ENCODE assay signal across 9 mouse cellular contexts in the genomic region with DNA sequence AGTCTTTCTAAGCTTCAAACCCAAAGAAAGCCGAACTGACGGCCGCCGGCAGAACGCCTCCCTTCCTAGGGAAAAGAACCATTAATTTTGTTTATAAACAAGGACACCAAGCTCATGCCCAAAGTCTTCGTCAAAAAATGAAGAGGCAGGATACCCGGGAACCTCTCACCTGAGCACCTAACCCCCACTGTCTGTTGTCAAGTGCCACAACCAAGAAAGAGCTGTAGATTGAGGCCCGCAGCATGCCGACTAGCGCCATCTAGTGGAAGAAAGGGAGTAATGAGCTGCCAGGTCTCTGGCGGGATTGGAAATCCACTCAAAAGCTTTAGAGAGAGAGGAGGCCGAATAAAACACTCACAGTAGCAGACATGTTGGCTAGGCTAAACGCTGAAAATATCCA.
DNase-seq lines count a peak whose midpoint lies in the region; ATAC-seq lines count a peak whose summit lies in the region.
"Had no signal": no experiment of that assay in that cellular context is flagged by ENCODE, and none has a peak within 500 bp of the region (broad histone marks: within the 10 kb centered on the region; RNA-seq: fewer than 3 reads in every experiment).

No protein-coding gene starts in this region.

- H3K4me1 ChIP-seq in heart, embryonic 11.5 days (ENCODE audit: control insufficient read depth, insufficient read depth, low read length) = no peaks in the 10 kb centered on the region

- no peak overlapping the region for H3K9ac ChIP-seq in heart, embryonic 11.5 days (ENCODE audit: low read depth, low read length)
- H3K9ac ChIP-seq: limb, embryonic 13.5 days had no signal

- DNase-seq in heart, adult 18-20 months = peak; percentile 51 to 74
- DNase-seq in CD8-positive naive resting alpha-beta T cell, adult 2 months (ENCODE audit: low read depth in 2 of 2, low spot score in 2 of 2) = peak; percentile 42 to 58
- DNase-seq in c-Kit-positive CD71-negative TER-119-negative erythroid progenitor cells, embryonic 14.5 days (ENCODE audit: low read depth) = peak; percentile 53
- DNase-seq in layer of hippocampus, postnatal 10 days (ENCODE audit: low spot score in 2 of 2) = peak; percentile 42 to 60
- DNase-seq in testis, postnatal 14 days (ENCODE audit: low spot score) = peak; percentile 31

- H3K36me3 ChIP-seq in heart, embryonic 11.5 days (ENCODE audit: control insufficient read depth, insufficient read depth, low read length) = no peaks in the 10 kb centered on the region
- H3K36me3 ChIP-seq: limb, embryonic 13.5 days had no signal

- no peak overlapping the region for H3K4me2 ChIP-seq in heart, embryonic 11.5 days
- H3K4me2 ChIP-seq: limb, embryonic 13.5 days had no signal

- H3K4me3 ChIP-seq in heart, embryonic 11.5 days (ENCODE audit: low read depth, low read length) = no peak overlapping the region
- H3K4me3 ChIP-seq: limb, embryonic 13.5 days had no signal

- no peaks in the 10 kb centered on the region for H3K27me3 ChIP-seq in heart, embryonic 11.5 days (ENCODE audit: control insufficient read depth, insufficient read depth, low read length)
- H3K27me3 ChIP-seq: limb, embryonic 13.5 days had no signal

- WGBS in heart, embryonic 11.5 days (ENCODE audit: insufficient replicate concordance) = 40% methylated on average over 13 of the region's 13 CpGs

- ATAC-seq in heart, embryonic 11.5 days (replicated peaks; ENCODE audit: insufficient number of reproducible peaks, low FRiP score, low TSS enrichment) = no peak
- peak; percentile 88 for ATAC-seq in frontal cortex, adult (ENCODE audit: low TSS enrichment)
- ATAC-seq in monocyte, adult 5-6 weeks (replicated peaks; ENCODE audit: insufficient number of reproducible peaks, low FRiP score, low TSS enrichment, poor library complexity, severe bottlenecking) = peak; percentile 78; the same call in 1 of the 2 replicates

- H3K27ac ChIP-seq in heart, embryonic 11.5 days (ENCODE audit: low read depth, low read length) = no peak overlapping the region
- H3K27ac ChIP-seq: limb, embryonic 13.5 days had no signal

- H3K9me3 ChIP-seq in heart, embryonic 11.5 days (replicated peaks; ENCODE audit: control insufficient read depth, low read length) = no peaks in the 10 kb centered on the region
- H3K9me3 ChIP-seq: limb, embryonic 13.5 days had no signal
